Mouse (Mus musculus) monocyte, adult 5-6 weeks (primary cell): ENCODE data around the gene Rbm3. TPM values are rescaled to one million over a fixed set of nuclear protein-coding genes. Genes with fewer than 3 reads are reported as not detected.
A peak's percentile ranks its signal among the peaks of the same experiment; 100 is the strongest.

Experiments used
- ATAC-seq: fragments of 153-309, 156-312 bp; replicated peaks from 2 replicates; pipeline ENCODE4 v1.8.0; 2017; ENCODE audit warnings: mild to moderate bottlenecking; ENCODE audit not compliant: low TSS enrichment, insufficient number of reproducible peaks, severe bottlenecking, poor library complexity, low FRiP score
- total RNA-seq: library from RNA; stranded (forward); fragments of 200-1000, 200-491, 200-594 nt; gene quantifications from 3 replicates; pipeline ENCODE4 v1.2.3, GENCODE M21; 2017

Rbm3 gene
- 767 to 1,158 TPM (median 1,044 TPM) in 3 replicates for total RNA-seq

- ATAC-seq, result peak; percentile 89
These were observed at the start of gene Rbm3 for GRCm38 (mm10) chrX:8145153-8145991. TSS of gene Rbm3 (minus strand) at chrX:8145880.

- no peak for ATAC-seq
These were observed 47.7 kb upstream of the Rbm3 start, which contains the start of gene Ebp for GRCm38 (mm10) chrX:8193419-8193723. TSS of gene Ebp (minus strand) at chrX:8193512.

GRCm38 (mm10) chrX:8192640-8193418 lies 47.1 kb upstream of the Rbm3 start:
- ATAC-seq, result peak; percentile 99

- ATAC-seq, result no peak
These were observed 46.5 kb upstream of the Rbm3 start for GRCm38 (mm10) chrX:8192126-8192639.

- ATAC-seq, result no peak
These were observed 37.3 kb upstream of the Rbm3 start for GRCm38 (mm10) chrX:8182871-8183540.

- no peak for ATAC-seq
These were observed 34.0 kb upstream of the Rbm3 start for GRCm38 (mm10) chrX:8179646-8180045.

GRCm38 (mm10) chrX:8178871-8179270 lies 33.2 kb upstream of the Rbm3 start:
- ATAC-seq, result no peak

- ATAC-seq, result peak; percentile 92
These were observed 30.1 kb upstream of the Rbm3 start, which contains the start of gene Tbc1d25 for GRCm38 (mm10) chrX:8175504-8176385. TSS of gene Tbc1d25 (minus strand) at chrX:8176181.

GRCm38 (mm10) chrX:8175169-8175503 lies 29.5 kb upstream of the Rbm3 start:
- no peak for ATAC-seq

- peak; percentile 53; the same call in 1 of the 2 replicates for ATAC-seq
These were observed 22.3 kb upstream of the Rbm3 start for GRCm38 (mm10) chrX:8167716-8168647.

GRCm38 (mm10) chrX:8164471-8164870 lies 18.8 kb upstream of the Rbm3 start:
- no peak for ATAC-seq

GRCm38 (mm10) chrX:8163076-8163475 lies 17.4 kb upstream of the Rbm3 start:
- ATAC-seq, result no peak

GRCm38 (mm10) chrX:8143750-8144149 lies 1.9 kb downstream of the Rbm3 start:
- no peak for ATAC-seq

- ATAC-seq, result no peak
These were observed 2.7 kb downstream of the Rbm3 start for GRCm38 (mm10) chrX:8142948-8143347.

- ATAC-seq, result no peak
These were observed 4.6 kb downstream of the Rbm3 start for GRCm38 (mm10) chrX:8141058-8141457.

GRCm38 (mm10) chrX:8140446-8140845 lies 5.2 kb downstream of the Rbm3 start:
- no peak for ATAC-seq

- no peak for ATAC-seq
These were observed 6.2 kb downstream of the Rbm3 start for GRCm38 (mm10) chrX:8139480-8139879.
